Mouse (Mus musculus): Measurements from ENCODE around the gene B3gat2. TPM values are rescaled to one million over a fixed set of nuclear protein-coding genes. Genes with fewer than 3 reads are reported as not detected.
A peak's percentile ranks its signal among the peaks of the same experiment; 100 is the strongest.

B3gat2 gene
- polyA plus RNA-seq, 1 experiment: 0.02 TPM

- H3K4me3 ChIP-seq (replicated peaks; ENCODE audit: extremely low read depth, low read depth, low read length): no peak overlapping the region
- DNase-seq: no peak
- no peaks in the 10 kb centered on the region for H3K4me1 ChIP-seq (ENCODE audit: control insufficient read depth, insufficient read depth, low read length)
- TF ChIP-seq CTCF (IDR thresholded peaks at IDR 0.05; ENCODE audit: insufficient read depth, low read length) (no peak), POLR2A (IDR thresholded peaks at IDR 0.05; ENCODE audit: borderline replicate concordance, extremely low read depth, low read depth, low read length) (no peak)
- 90% methylated on average over 1 of the region's 1 CpGs for WGBS
Observed at GRCm38 (mm10) chr1:23754967-23755366, 6.6 kb upstream of the B3gat2 start.

GRCm38 (mm10) chr1:23762136-23762687 lies 659 bp downstream of the B3gat2 start:
- no peak for TF ChIP-seq CTCF (IDR thresholded peaks at IDR 0.05; ENCODE audit: insufficient read depth, low read length)
- no peak for TF ChIP-seq POLR2A (IDR thresholded peaks at IDR 0.05; ENCODE audit: borderline replicate concordance, extremely low read depth, low read depth, low read length)
- peak; percentile 23 for DNase-seq
- under 1% methylated on average over 45 of the region's 45 CpGs for WGBS
- Histone ChIP-seq H3K4me3 (replicated peaks; ENCODE audit: extremely low read depth, low read depth, low read length) (peak overlapping the region; percentile 12), H3K4me1 (ENCODE audit: control insufficient read depth, insufficient read depth, low read length) (peaks cover 5% of the 10 kb centered on the region; the same call in 1 of the 2 replicates)

DNA sequence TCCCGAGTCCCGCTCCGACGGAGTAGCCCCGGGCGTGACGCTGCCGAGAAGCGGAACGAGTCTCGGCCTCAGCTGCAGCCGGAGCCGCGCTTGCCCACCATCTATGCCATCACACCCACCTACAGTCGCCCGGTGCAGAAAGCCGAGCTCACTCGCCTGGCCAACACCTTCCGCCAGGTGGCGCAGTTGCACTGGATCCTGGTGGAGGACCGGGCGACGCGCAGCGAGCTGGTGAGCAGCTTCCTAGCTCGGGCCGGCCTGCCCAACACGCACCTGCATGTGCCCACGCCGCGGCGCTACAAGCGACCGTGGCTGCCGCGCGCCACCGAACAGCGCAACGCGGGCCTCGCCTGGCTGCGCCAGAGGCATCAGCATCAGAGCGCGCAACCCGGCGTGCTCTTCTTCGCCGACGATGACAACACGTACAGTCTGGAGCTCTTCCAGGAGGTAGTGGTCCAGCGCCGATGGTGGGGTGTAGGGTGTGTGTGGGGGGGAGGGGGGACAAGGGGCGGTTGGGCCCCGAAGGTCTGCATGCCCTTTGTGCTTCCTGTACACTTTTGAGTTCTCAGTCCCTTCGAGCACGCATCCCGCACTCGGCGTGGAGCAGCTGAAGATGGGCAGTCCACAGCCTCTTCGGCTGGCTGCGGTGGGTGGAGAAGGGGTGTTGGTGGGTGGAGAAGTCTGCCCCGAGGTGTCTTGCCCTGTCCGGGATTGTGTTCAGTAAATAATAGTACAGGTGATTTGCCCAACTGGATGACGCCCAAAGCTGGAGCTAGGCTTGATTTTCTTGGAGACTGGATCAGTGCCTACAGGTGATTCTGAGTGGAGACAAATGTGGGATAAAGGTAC lies 1.5 kb downstream of the B3gat2 start:
- Histone ChIP-seq H3K4me1 (ENCODE audit: control insufficient read depth, insufficient read depth, low read length) (peaks cover 5% of the 10 kb centered on the region; the same call in 1 of the 2 replicates), H3K4me3 (replicated peaks; ENCODE audit: extremely low read depth, low read depth, low read length) (peak overlapping the region; percentile 36)
- peak; percentile 91 for DNase-seq
- 2% methylated on average over 65 of the region's 65 CpGs for WGBS
- TF ChIP-seq POLR2A (IDR thresholded peaks at IDR 0.05; ENCODE audit: borderline replicate concordance, extremely low read depth, low read depth, low read length) (no peak), CTCF (IDR thresholded peaks at IDR 0.05; ENCODE audit: insufficient read depth, low read length) (peak; percentile 84)

GRCm38 (mm10) chr1:23763726-23764125 lies 2.2 kb downstream of the B3gat2 start:
- TF ChIP-seq POLR2A (IDR thresholded peaks at IDR 0.05; ENCODE audit: borderline replicate concordance, extremely low read depth, low read depth, low read length) (no peak), CTCF (IDR thresholded peaks at IDR 0.05; ENCODE audit: insufficient read depth, low read length) (no peak)
- no peak overlapping the region for H3K4me3 ChIP-seq (replicated peaks; ENCODE audit: extremely low read depth, low read depth, low read length)
- H3K4me1 ChIP-seq (ENCODE audit: control insufficient read depth, insufficient read depth, low read length): peaks cover 5% of the 10 kb centered on the region; the same call in 1 of the 2 replicates
- 7% methylated on average over 7 of the region's 7 CpGs for WGBS
- DNase-seq: peak; percentile 40

GRCm38 (mm10) chr1:23764710-23765109 lies 3.2 kb downstream of the B3gat2 start:
- DNase-seq: no peak
- TF ChIP-seq CTCF (IDR thresholded peaks at IDR 0.05; ENCODE audit: insufficient read depth, low read length) (no peak), POLR2A (IDR thresholded peaks at IDR 0.05; ENCODE audit: borderline replicate concordance, extremely low read depth, low read depth, low read length) (no peak)
- H3K4me3 ChIP-seq (replicated peaks; ENCODE audit: extremely low read depth, low read depth, low read length): no peak overlapping the region
- H3K4me1 ChIP-seq (ENCODE audit: control insufficient read depth, insufficient read depth, low read length): peaks cover 5% of the 10 kb centered on the region; the same call in 1 of the 2 replicates
- whole genome bisulfite sequencing: 25% methylated on average over 4 of the region's 4 CpGs

- 50% methylated on average over 3 of the region's 3 CpGs for WGBS
- TF ChIP-seq POLR2A (IDR thresholded peaks at IDR 0.05; ENCODE audit: borderline replicate concordance, extremely low read depth, low read depth, low read length) (no peak), CTCF (IDR thresholded peaks at IDR 0.05; ENCODE audit: insufficient read depth, low read length) (no peak)
- no peaks in the 10 kb centered on the region for H3K4me1 ChIP-seq (ENCODE audit: control insufficient read depth, insufficient read depth, low read length)
- no peak overlapping the region for H3K4me3 ChIP-seq (replicated peaks; ENCODE audit: extremely low read depth, low read depth, low read length)
- DNase-seq: no peak
Observed at GRCm38 (mm10) chr1:23773039-23773438, 11.5 kb downstream of the B3gat2 start.

DNA sequence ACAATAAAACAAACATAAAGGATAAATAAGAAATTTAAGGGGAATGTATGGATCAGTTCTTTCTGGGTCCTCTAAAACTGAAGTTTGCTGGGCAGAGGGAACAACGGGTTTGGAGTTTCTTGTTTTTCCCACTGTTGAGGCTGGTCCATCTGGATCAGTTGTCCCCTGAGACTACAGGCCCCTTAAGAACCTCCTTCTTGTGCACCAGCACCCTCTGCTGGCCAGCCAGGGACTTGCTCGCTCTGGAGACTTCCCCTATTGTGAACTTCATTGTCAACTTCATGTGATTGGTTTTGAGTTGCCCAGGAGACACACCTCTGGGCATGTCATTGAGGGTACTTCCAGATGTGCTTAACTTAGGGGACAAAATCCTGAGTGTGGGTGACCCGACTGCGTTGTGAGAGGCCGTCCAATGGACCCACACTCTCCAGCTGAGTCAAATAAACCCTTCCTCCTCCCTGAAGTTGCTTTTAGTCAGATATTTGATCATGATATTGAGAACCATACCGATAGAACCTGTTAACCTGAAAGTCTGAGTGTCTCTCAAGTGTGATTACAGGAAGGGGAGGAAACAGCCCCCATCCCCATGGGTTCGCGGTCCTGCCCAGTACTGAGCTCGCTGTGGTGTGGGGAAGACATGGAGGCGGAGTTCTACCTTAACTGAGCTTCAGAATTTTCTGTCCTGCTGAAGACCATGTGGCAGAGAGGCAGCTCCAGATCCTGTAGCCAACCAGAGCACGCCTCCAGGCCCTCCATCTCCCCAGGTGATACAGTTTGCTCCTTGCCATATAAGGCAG lies 31.4 kb downstream of the B3gat2 start:
- Histone ChIP-seq H3K4me1 (ENCODE audit: control insufficient read depth, insufficient read depth, low read length) (no peaks in the 10 kb centered on the region), H3K4me3 (replicated peaks; ENCODE audit: extremely low read depth, low read depth, low read length) (no peak overlapping the region)
- TF ChIP-seq CTCF (IDR thresholded peaks at IDR 0.05; ENCODE audit: insufficient read depth, low read length) (peak; percentile 87), POLR2A (IDR thresholded peaks at IDR 0.05; ENCODE audit: borderline replicate concordance, extremely low read depth, low read depth, low read length) (no peak)
- WGBS: 37% methylated on average over 11 of the region's 11 CpGs
- DNase-seq: peak; percentile 79

- H3K4me3 ChIP-seq (replicated peaks; ENCODE audit: extremely low read depth, low read depth, low read length): no peak overlapping the region
- no peaks in the 10 kb centered on the region for H3K4me1 ChIP-seq (ENCODE audit: control insufficient read depth, insufficient read depth, low read length)
- DNase-seq: no peak
- 88% methylated on average over 9 of the region's 9 CpGs for WGBS
- TF ChIP-seq POLR2A (IDR thresholded peaks at IDR 0.05; ENCODE audit: borderline replicate concordance, extremely low read depth, low read depth, low read length) (no peak), CTCF (IDR thresholded peaks at IDR 0.05; ENCODE audit: insufficient read depth, low read length) (no peak)
Observed at GRCm38 (mm10) chr1:23798306-23798705, 36.8 kb downstream of the B3gat2 start.

DNA sequence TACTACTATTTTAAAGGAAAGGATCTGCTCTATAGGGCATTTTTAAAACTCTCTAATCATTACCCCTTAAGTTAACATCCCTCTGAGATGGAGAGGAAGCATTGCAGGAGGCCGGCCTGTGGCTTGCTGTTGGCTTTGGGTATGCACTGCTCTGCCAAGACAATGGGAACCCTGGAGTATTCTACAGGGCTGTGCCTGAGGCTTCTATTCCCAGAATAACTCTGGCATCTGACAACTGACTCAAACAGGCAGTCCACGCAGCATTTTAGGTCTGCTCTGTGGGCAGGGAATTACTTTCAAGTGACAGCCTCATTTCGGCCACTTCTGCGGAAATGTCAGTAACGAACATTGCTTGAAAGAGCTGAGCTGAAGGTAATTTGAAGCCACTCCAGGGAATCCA lies 60.1 kb downstream of the B3gat2 start:
- no peak for DNase-seq
- no peak overlapping the region for H3K4me3 ChIP-seq (replicated peaks; ENCODE audit: extremely low read depth, low read depth, low read length)
- no peak for TF ChIP-seq POLR2A (IDR thresholded peaks at IDR 0.05; ENCODE audit: borderline replicate concordance, extremely low read depth, low read depth, low read length)
- no peak for TF ChIP-seq CTCF (IDR thresholded peaks at IDR 0.05; ENCODE audit: insufficient read depth, low read length)
- WGBS: 71% methylated on average over 5 of the region's 5 CpGs
- H3K4me1 ChIP-seq (ENCODE audit: control insufficient read depth, insufficient read depth, low read length): no peaks in the 10 kb centered on the region

Measured in lung, adult 2 months (tissue).